11 mouse cellular contexts compared by ENCODE assay signal in genomic region chr16:21353545-21353944, GRCm38 (mm10).
DNase-seq lines count a peak whose midpoint lies in the region; ATAC-seq lines count a peak whose summit lies in the region.
"Had no signal": no experiment of that assay in that cellular context is flagged by ENCODE, and none has a peak within 500 bp of the region (broad histone marks: within the 10 kb centered on the region; RNA-seq: fewer than 3 reads in every experiment).

No protein-coding gene starts in this region.

- H3K27me3 ChIP-seq in midbrain, embryonic 14.5 days (ENCODE audit: control insufficient read depth, insufficient read depth, low read length) = no peaks in the 10 kb centered on the region
- H3K27me3 ChIP-seq in midbrain, embryonic 11.5 days (ENCODE audit: control insufficient read depth, insufficient read depth, low read length) = no peaks in the 10 kb centered on the region
- H3K27me3 ChIP-seq in heart, embryonic 12.5 days (replicated peaks) = no peaks in the 10 kb centered on the region
- H3K27me3 ChIP-seq: stomach, embryonic 15.5 days had no signal

- H3K9me3 ChIP-seq in midbrain, embryonic 14.5 days (ENCODE audit: control insufficient read depth, low read length) = no peaks in the 10 kb centered on the region
- no peaks in the 10 kb centered on the region for H3K9me3 ChIP-seq in midbrain, embryonic 11.5 days (ENCODE audit: control insufficient read depth, low read length)
- peaks cover 5% of the 10 kb centered on the region; the same call in 1 of the 2 replicates for H3K9me3 ChIP-seq in heart, embryonic 12.5 days (replicated peaks)
- H3K9me3 ChIP-seq: stomach, embryonic 15.5 days had no signal

- DNase-seq in embryo, embryonic 10 days (ENCODE audit: low spot score) = peak; percentile 48
- no peak for DNase-seq in embryo, embryonic 9.5 days (ENCODE audit: extremely low spot score)
- peak; percentile 29 for DNase-seq in midbrain, embryonic 14.5 days
- DNase-seq in midbrain, embryonic 11.5 days (ENCODE audit: low spot score, missing footprints) = no peak
- DNase-seq in left cerebral cortex, postnatal 10 days (ENCODE audit: extremely low spot score in 1 of 2, low spot score in 2 of 2) = peak; percentile 58 to 81
- DNase-seq in telencephalon, adult 2 months (ENCODE audit: low read depth, low spot score) = peak; percentile 87
- no peak for DNase-seq in urinary bladder, adult 2 months (ENCODE audit: low spot score)
- DNase-seq: B cell, adult 2 months; heart, postnatal 4 days had no signal

- intact Hi-C loops in left cerebral cortex, postnatal 10 days (cut with DNase I) = no loop called here

- no peaks in the 10 kb centered on the region for H3K36me3 ChIP-seq in midbrain, embryonic 14.5 days (ENCODE audit: control insufficient read depth, insufficient read depth, low read length)
- H3K36me3 ChIP-seq in midbrain, embryonic 11.5 days (ENCODE audit: control insufficient read depth, insufficient read depth, low read length) = no peaks in the 10 kb centered on the region
- H3K36me3 ChIP-seq in heart, embryonic 12.5 days = no peaks in the 10 kb centered on the region
- H3K36me3 ChIP-seq: stomach, embryonic 15.5 days had no signal

- no peak overlapping the region for H3K27ac ChIP-seq in midbrain, embryonic 14.5 days (replicated peaks; ENCODE audit: low read depth, low read length)
- H3K27ac ChIP-seq in midbrain, embryonic 11.5 days (ENCODE audit: low read depth, low read length) = no peak overlapping the region
- H3K27ac ChIP-seq in heart, embryonic 12.5 days (ENCODE audit: poor library complexity, severe bottlenecking) = no peak overlapping the region
- H3K27ac ChIP-seq: stomach, embryonic 15.5 days had no signal

- no peak for ATAC-seq in midbrain, embryonic 14.5 days (ENCODE audit: low FRiP score, low TSS enrichment)
- ATAC-seq in midbrain, embryonic 11.5 days (ENCODE audit: low FRiP score) = no peak
- no peak for ATAC-seq in heart, embryonic 12.5 days (ENCODE audit: insufficient number of reproducible peaks, low FRiP score)

- H3K4me3 ChIP-seq in midbrain, embryonic 14.5 days (replicated peaks; ENCODE audit: low read depth, low read length) = no peak overlapping the region
- H3K4me3 ChIP-seq in midbrain, embryonic 11.5 days (ENCODE audit: low read depth, low read length) = no peak overlapping the region
- no peak overlapping the region for H3K4me3 ChIP-seq in heart, embryonic 12.5 days
- H3K4me3 ChIP-seq: stomach, embryonic 15.5 days had no signal

- no peak overlapping the region for H3K9ac ChIP-seq in midbrain, embryonic 14.5 days (replicated peaks; ENCODE audit: low read length)
- H3K9ac ChIP-seq in midbrain, embryonic 11.5 days (ENCODE audit: low read length) = no peak overlapping the region
- H3K9ac ChIP-seq in heart, embryonic 12.5 days = no peak overlapping the region
- H3K9ac ChIP-seq: stomach, embryonic 15.5 days had no signal

- no peak overlapping the region for H3K4me2 ChIP-seq in midbrain, embryonic 14.5 days (ENCODE audit: low read length)
- no peak overlapping the region for H3K4me2 ChIP-seq in midbrain, embryonic 11.5 days
- no peak overlapping the region for H3K4me2 ChIP-seq in heart, embryonic 12.5 days
- H3K4me2 ChIP-seq: stomach, embryonic 15.5 days had no signal

- no peaks in the 10 kb centered on the region for H3K4me1 ChIP-seq in midbrain, embryonic 14.5 days (ENCODE audit: control insufficient read depth, insufficient read depth, low read length)
- peaks cover 5% of the 10 kb centered on the region for H3K4me1 ChIP-seq in midbrain, embryonic 11.5 days (ENCODE audit: control insufficient read depth, insufficient read depth, low read length)
- H3K4me1 ChIP-seq in heart, embryonic 12.5 days (replicated peaks) = peaks cover 33% of the 10 kb centered on the region

- 13% methylated on average over 6 of the region's 6 CpGs for WGBS in midbrain, embryonic 14.5 days
- 22% methylated on average over 6 of the region's 6 CpGs for WGBS in midbrain, embryonic 11.5 days
- 24% methylated on average over 6 of the region's 6 CpGs for WGBS in heart, embryonic 12.5 days

Comparison
In these comparisons a context has a peak if more than half of its experiments do, and no peak if none do; other contexts are left out.
1. DNase-seq: peak in embryo, embryonic 10 days (single experiment), midbrain, embryonic 14.5 days (single experiment), left cerebral cortex, postnatal 10 days (2 of 2) and telencephalon, adult 2 months (single experiment); none in embryo, embryonic 9.5 days (single experiment), midbrain, embryonic 11.5 days (single experiment) and urinary bladder, adult 2 months (single experiment).